Mouse (Mus musculus) B cell, adult (primary cell): Measurements from ENCODE around the gene Cd83. TPM values are rescaled to one million over a fixed set of nuclear protein-coding genes. Genes with fewer than 3 reads are reported as not detected.

Experiments used
- total RNA-seq: library from RNA; stranded (reverse); gene quantifications from 4 replicates; pipeline ENCODE4 v1.2.4, GENCODE M21; 2023; ENCODE audit not compliant: inconsistent age

The Cd83 gene
- 306 to 385 TPM (median 336 TPM) in 4 replicates for total RNA-seq

DNA sequence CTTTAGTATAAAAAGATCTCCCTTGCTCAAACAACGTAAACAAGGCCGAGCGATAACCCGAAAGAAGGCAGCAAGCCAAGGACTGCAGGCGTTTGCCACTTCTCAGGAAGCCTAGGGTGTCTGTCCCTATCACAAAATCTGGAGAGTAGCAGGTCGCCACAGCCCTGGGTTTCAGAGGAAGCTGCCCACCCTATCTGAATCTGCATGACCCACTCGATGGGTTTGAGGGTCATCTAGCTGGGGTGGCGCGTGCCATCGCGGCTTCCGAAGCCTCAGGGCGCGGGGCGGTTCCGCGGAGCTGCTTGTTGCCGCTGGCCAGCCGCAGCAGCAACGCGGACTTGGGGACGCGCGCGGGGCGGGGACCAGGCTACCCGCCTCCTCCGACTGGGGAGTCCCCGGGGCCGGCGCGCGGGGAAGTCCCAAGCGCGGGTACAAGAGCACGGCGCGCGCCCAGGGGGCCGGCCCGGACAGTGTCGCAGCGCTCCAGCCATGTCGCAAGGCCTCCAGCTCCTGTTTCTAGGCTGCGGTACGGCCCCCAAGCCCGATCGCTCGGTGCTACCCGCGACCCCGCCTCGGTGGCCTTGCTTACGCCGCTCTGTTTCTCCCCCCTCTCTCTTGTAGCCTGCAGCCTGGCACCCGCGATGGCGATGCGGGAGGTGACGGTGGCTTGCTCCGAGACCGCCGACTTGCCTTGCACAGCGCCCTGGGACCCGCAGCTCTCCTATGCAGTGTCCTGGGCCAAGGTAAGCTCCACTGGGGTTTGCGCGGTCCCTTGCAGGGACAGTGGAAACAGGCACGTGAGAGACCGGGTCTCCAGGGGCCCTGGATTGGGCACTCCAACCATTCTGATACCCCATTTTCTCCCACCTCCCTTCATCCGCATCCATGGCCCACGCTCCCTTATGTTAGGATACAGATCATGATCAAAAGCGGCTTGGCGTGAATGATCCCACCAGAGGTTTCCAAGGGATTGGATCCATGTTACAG lies at the start of gene Cd83:
TSS of gene Cd83 (plus strand) at position 51 of the 987 bp plus-strand sequence.

Other genes with a start within 250 kb of the Cd83 start
- gene Mcur1, start 224.6 kb upstream of the Cd83 start, total RNA-seq = 26.2 to 30.5 TPM (median 28.4 TPM) in 4 replicates
- gene Rnf182, start 169.1 kb upstream of the Cd83 start, total RNA-seq = not detected in 4 replicates